Mouse (Mus musculus) liver, adult 2 months (tissue): ENCODE measurements at regions not wholly inside any gene's neighbourhood (a gene's known extent, or its start where the extent isn't known, plus 50 kb on each side); places are given as distances from the start of the nearest gene placed in this dataset.

Experiments
- DNase-seq: peaks from one replicate; pipeline ENCODE4 v3.0.0-alpha.2; 2011; ENCODE audit warnings: low read depth, low spot score; ENCODE audit errors: extremely low read depth
- H3K27ac ChIP-seq: fragments of 200-500 bp; replicated peaks from 2 replicates; pipeline ENCODE4 v1.5.1; 2012; ENCODE audit warnings: low read depth, mild to moderate bottlenecking, control low read depth, inconsistent platforms, low read length; ENCODE audit not compliant: insufficient read depth
- H3K27me3 ChIP-seq: fragments of 200-500 bp; 2 replicates; pipeline ENCODE4 v1.6.1; 2012; ENCODE audit warnings: mild to moderate bottlenecking, moderate library complexity, low read length, inconsistent platforms; ENCODE audit not compliant: control insufficient read depth, insufficient read depth
- H3K36me3 ChIP-seq: fragments of 200-500 bp; 2 replicates; pipeline ENCODE4 v1.6.1; 2012; ENCODE audit warnings: low read length, inconsistent platforms; ENCODE audit not compliant: control insufficient read depth, insufficient read depth
- H3K4me1 ChIP-seq: fragments of 200-500 bp; 2 replicates; pipeline ENCODE4 v1.6.1; 2011; ENCODE audit warnings: low read length; ENCODE audit not compliant: control insufficient read depth, insufficient read depth
- H3K4me3 ChIP-seq: fragments of 200-500 bp; 2 replicates; pipeline ENCODE4 v1.5.1; 2011; ENCODE audit warnings: low read depth, mild to moderate bottlenecking, control low read depth, low read length, moderate library complexity; ENCODE audit not compliant: insufficient read depth
- H3K79me2 ChIP-seq: fragments of 200-500 bp; 2 replicates; pipeline ENCODE4 v1.6.1; 2012; ENCODE audit warnings: inconsistent platforms, mild to moderate bottlenecking, low read length, moderate library complexity; ENCODE audit not compliant: control insufficient read depth, insufficient read depth
- H3K9ac ChIP-seq: fragments of 200-500 bp; 2 replicates; pipeline ENCODE4 v1.6.1; 2012; ENCODE audit warnings: low read depth, mild to moderate bottlenecking, control low read depth, inconsistent platforms, low read length
- CTCF ChIP-seq: fragments of 200-500 bp; IDR thresholded peaks from 2 replicates; pipeline ENCODE4 v1.5.1; 2011; ENCODE audit warnings: low read depth, low read length, control low read depth
- POLR2A ChIP-seq: fragments of 200-500 bp; IDR thresholded peaks from 2 replicates; pipeline ENCODE4 v1.6.1; 2011; ENCODE audit warnings: low read length, control low read depth; ENCODE audit not compliant: insufficient read depth; ENCODE audit errors: extremely low read depth
- WGBS: fragments of 180-500 bp; shearing (Covaris S2); methylation state at CpG from one replicate; pipeline ENCODE4 v1.1.7; 2018; 5-methylcytosine and 5-hydroxymethylcytosine counted together

DNA sequence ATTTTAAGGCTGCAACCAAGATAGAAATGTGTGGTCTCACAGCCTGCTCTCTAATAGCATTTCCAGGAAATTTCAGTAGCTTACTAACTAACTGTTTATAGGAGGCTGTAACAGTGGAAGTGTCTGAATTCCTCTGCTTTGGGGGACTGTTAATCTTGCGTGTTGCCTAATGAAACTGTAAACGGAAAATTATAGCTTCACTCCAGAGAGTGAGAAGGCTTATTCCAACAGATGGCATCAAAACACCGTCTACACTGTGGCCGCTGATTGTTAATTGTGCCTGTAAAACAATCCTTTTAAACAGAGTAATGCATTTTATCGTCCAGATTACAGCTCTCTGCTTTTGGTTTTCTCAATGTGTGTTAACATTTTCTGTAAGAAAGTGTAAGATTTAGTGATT is 206.7 kb upstream of the Dnajc19 start:
- DNase-seq = no peak
- Histone ChIP-seq H3K79me2 (no peaks in the 10 kb centered on the region), H3K4me3 (no peak overlapping the region), H3K36me3 (no peaks in the 10 kb centered on the region), H3K27ac (no peak overlapping the region), H3K27me3 (no peaks in the 10 kb centered on the region), H3K4me1 (no peaks in the 10 kb centered on the region), H3K9ac (no peak overlapping the region)
- 72% methylated on average over 5 of the region's 5 CpGs for WGBS
- TF ChIP-seq POLR2A = no peak
- TF ChIP-seq CTCF = no peak

DNA sequence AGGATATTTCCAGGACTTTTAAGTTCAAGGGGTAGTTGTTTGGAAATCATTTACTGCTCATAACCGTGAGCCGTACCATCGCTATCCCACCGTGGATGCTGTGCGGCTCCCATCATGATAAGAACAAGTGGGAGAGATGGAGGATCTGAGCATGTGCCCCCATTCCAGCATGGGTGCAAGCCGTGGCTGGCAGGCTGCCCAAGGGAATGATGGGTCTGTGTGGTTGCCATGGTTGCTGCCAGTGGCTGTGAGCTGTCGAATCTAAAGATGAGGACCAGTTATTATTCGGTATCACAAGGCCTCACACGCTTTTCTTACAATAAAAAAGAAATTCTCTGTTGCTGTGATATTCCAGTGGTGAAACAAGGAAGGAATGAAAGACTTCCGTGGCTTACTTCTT is 189.0 kb upstream of the Dnajc19 start:
- no peak for DNase-seq
- H3K36me3 ChIP-seq = no peaks in the 10 kb centered on the region
- no peaks in the 10 kb centered on the region for H3K27me3 ChIP-seq
- 85% methylated on average over 10 of the region's 10 CpGs for WGBS
- TF ChIP-seq CTCF = no peak
- H3K79me2 ChIP-seq = no peaks in the 10 kb centered on the region
- no peaks in the 10 kb centered on the region for H3K4me1 ChIP-seq
- H3K27ac ChIP-seq = no peak overlapping the region
- H3K9ac ChIP-seq = no peak overlapping the region
- no peak overlapping the region for H3K4me3 ChIP-seq

DNA sequence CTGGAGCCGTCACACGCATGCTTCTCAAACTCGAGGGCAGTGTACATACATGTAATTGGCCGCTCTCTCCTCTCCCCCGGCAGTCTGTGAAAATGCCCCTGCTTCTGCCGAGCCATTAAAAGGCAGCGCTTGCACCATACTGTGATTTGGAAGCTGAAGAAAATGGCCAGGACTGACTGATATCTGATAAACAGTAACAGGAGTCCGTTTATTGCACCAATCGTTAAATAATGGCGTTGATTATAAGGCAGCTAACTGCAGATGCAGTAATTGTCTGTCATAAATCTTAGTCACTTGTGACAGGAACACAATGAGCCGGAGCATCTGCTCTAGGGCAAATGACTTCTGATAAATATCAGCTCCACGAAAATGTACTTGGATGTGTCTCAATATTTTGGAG is 185.3 kb upstream of the Dnajc19 start:
- WGBS = 81% methylated on average over 12 of the region's 12 CpGs
- no peaks in the 10 kb centered on the region for H3K4me1 ChIP-seq
- no peaks in the 10 kb centered on the region for H3K36me3 ChIP-seq
- TF ChIP-seq POLR2A (no peak), CTCF (no peak)
- DNase-seq = no peak
- no peaks in the 10 kb centered on the region for H3K79me2 ChIP-seq
- H3K9ac ChIP-seq = no peak overlapping the region
- no peak overlapping the region for H3K27ac ChIP-seq
- H3K27me3 ChIP-seq = no peaks in the 10 kb centered on the region
- H3K4me3 ChIP-seq = no peak overlapping the region

DNA sequence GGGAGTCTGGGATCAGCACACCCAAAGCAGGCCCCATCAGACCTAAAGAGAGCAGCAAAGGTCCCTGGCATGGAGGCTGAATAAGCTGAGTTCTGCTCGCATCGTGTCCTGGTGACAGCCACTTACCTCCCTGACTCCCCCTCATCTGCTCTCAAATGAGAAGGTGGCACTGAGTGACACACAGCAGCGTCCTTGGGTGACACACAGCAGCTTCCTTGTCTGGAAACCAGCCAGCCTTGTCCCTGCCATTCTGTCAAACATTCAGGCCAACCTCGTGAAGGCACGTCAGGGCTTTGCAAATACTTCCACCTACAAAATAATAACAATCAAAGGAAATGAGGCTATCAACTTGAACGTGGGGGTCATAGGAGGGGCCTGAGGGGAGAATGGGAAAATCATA is 183.7 kb upstream of the Dnajc19 start:
- 59% methylated on average over 6 of the region's 6 CpGs for WGBS
- Histone ChIP-seq H3K27me3 (no peaks in the 10 kb centered on the region), H3K4me3 (no peak overlapping the region), H3K4me1 (no peaks in the 10 kb centered on the region), H3K27ac (no peak overlapping the region), H3K79me2 (no peaks in the 10 kb centered on the region), H3K36me3 (no peaks in the 10 kb centered on the region), H3K9ac (no peak overlapping the region)
- TF ChIP-seq POLR2A (no peak), CTCF (no peak)
- no peak for DNase-seq

DNA sequence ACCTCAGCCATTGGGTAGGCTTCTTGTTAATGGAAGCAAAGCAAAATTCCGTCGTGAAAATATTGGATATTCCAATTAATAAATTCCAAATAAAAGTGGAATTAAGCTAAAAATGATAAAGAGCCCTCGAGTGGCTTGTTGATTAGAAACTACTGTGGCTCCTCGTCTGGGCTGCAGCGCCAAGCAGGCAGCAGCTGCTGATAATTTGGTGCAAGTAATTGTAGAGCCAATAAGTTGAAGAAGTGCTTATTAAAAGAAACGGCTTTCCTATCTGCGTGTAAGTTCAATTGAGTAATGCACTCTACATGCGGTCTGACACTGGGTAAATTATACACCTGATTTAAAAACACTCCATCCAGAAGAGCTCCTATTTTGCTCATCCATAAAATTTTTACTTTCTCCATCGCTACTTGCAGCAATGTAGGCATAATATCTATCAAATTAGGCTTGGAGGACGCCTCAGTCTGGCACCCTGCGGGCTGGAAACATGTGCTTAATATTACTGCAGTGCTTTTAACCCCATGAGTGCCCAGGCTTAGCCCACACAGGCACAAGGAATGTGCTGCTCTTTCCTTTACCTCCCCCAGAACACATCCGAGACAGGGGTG is 171.7 kb upstream of the Dnajc19 start:
- Histone ChIP-seq H3K9ac (no peak overlapping the region), H3K4me3 (no peak overlapping the region), H3K36me3 (no peaks in the 10 kb centered on the region), H3K79me2 (no peaks in the 10 kb centered on the region), H3K4me1 (no peaks in the 10 kb centered on the region), H3K27me3 (no peaks in the 10 kb centered on the region), H3K27ac (no peak overlapping the region)
- TF ChIP-seq CTCF = no peak
- TF ChIP-seq POLR2A = no peak
- DNase-seq = no peak
- WGBS = 70% methylated on average over 12 of the region's 12 CpGs

DNA sequence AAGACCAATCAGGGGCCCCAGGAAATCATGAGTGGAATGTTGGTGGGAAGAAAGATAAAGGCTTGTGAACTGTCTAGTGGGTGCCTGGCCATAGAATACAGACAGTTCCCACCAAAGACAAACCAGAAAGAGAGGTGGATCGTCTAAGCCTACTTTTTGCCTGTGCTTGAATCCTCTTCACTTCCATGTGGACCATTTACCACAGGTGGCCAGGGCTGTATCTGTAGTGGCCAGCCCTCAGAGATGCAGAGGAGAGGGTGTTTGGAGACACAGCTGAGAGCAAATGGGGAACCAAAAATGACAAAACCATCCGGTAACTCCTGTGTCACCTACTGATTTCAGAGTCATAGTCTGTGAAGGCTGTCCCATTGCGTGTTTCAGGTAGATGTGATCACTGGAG is 161.0 kb upstream of the Dnajc19 start:
- Histone ChIP-seq H3K27me3 (no peaks in the 10 kb centered on the region), H3K4me3 (no peak overlapping the region), H3K9ac (no peak overlapping the region), H3K27ac (no peak overlapping the region), H3K79me2 (no peaks in the 10 kb centered on the region), H3K36me3 (no peaks in the 10 kb centered on the region), H3K4me1 (no peaks in the 10 kb centered on the region)
- TF ChIP-seq POLR2A (no peak), CTCF (no peak)
- no peak for DNase-seq
- WGBS = 85% methylated on average over 3 of the region's 3 CpGs
